Mouse (Mus musculus): Measurements from ENCODE around the gene Gm21994.
"Not testable (repeated sequence)": the region's sequence is repeated elsewhere in the genome, so short reads cannot be mapped to it uniquely, and the experiment has no call there.

The Gm21994 gene

DNA sequence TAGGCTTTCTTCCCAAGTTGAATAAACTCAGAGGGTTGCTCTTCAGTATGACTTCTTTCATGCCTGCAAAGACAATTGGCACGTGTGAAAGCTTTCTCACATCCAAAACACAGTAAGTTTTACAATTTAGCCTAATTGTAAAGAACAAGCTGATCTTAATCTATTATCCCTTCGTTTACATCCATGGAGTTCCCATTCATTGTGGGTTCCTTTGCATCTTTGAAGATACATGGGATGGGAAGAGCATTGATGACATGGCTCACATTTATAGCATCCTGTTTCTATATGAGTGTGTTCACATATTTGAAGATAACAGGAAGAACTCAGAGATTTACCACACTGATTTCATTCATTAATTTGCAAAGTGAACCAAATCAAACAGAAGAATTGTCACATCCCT is at the start of gene Gm21994:
Gene Gm21994 (minus strand): TSS at position 101 of the 400 bp plus-strand sequence.
- not testable (repeated sequence) for DNase-seq

DNA sequence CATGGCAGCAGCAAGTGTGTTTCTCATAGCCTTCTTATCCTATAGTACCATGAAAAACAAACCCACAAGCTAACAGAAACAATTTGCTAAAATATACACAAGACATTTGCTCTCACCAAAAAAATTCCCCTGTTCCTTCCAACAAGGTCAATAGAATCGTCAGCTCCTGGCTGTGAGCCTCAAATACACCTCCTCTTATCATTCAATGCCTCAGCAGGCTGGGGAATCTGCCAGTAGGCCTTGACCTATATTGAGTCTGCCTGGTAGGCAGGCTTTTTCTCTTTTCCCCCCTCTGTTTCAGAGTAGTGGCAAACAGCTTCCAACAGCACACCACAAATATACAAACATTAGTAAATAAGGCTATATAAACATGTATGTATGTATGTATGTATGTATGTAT is 43.7 kb upstream of the Gm21994 start:
- DNase-seq: no peak

DNA sequence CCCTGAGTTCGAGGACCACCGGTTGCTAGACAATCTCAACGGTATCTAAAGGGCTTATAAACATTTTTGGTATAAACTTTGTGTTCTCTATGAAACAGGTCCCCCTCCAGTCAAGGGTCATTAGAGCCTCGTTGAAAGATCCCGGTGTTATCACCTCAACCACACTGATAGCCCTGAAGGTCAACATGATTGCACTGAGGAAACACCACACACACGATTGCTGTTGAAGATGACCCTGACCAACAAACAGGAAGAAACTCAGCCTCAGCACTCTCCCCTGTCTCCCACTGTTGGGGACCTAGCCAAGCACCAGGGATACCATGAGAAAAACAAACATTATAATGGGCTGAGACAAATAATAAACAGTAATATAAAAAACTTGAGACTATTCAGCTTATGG is 38.3 kb upstream of the Gm21994 start:
- DNase-seq: no peak

DNA sequence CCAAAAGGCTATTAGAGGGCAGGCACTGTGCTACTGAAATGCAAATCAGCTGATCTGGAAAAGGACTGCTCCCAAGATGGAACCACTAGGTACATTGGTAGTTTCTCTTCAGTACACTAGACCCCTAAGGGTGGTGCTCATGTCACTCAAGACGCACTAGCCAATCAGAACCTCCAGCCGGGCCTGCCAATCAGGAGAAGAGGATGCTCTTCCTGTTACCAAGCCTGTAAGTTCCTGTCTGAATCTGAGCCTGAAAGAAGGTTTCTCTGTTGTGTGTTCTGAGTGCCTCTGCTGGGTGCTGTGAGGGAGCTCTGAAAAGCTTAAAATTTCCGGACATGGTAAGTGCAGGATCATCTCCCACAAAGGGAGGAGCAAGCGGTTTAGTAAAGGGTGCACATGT is 1.9 kb upstream of the Gm21994 start, which contains the start of gene Gm14124:
Gene Gm14124 (plus strand): TSS at position 227 of the 400 bp plus-strand sequence.
- DNase-seq: not testable (repeated sequence)

DNA sequence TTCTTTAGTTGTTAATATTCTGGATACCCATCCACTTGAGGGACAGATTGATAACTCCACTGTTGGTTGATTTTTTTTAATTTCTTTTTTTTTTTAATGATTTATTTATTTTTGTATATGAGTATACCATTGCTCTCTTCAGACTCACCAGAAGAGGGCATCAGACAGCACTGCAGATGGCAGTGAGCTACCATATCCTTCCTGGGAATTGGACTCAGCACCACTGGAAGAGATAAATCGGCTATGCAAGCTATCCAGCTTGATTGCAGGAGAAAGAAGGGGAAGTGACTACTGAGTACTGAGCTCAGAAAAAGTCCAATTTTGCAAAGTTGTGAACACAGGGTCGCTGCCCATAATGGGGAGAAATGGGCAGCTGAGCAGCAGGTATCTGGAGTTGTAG is 1.5 kb upstream of the Gm21994 start:
- DNase-seq: not testable (repeated sequence)

DNA sequence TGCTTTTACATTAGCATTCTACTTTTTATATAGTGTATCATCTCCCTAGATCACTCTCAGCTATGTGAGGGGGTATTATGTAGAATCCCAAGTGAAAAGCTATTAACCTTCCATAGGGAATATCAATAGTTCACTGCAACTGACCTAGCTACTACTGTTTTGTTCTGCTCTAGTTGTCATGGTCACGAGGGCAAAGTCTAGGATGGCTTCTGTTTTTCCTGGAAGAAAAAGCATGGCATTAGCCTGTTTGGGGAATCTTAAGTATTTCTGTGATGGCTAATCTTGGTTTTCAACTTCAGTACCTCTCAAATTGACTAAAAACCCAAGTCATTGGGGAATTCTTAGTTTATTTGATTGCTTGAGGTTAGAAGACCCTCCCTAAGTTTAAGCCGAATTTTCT is 12.2 kb downstream of the Gm21994 start:
- no peak for DNase-seq

DNA sequence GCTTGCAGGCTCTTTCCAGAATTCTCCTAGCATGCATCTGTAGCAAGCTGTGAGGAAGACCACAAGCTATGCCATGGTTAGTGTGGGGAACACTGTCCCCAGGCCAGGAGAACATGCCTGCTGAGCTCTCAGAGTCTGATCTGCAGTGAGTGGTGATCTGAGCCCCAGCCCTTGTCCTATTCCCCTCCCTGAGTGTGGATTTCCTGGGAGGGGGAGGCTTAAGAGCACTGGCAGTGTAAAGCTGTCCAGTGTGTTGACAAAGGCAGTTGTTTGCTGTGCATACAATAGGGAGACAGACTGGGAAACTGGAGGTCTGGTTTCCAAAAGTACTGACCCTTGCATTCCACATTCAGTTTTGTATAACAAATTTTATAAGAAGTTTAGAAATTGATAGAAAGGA is 32.1 kb downstream of the Gm21994 start:
- not testable (repeated sequence) for DNase-seq

DNA sequence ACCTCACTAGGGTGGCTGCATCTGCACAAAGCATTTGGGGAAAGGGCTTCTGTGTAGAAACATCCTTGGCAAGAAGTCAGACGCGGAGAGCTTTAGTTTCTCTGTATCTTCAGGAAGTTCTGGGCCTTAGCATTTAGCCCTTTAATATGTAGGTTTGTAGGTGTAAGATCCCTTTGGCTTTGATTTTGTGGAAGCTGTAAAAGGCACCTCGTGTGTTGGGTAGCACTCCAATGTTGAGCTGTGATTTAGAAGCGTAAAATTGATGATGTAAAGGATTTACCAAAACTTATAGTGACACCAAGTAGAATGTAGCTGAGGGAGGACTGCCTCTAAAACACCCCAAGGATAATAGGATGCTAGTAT is 37.0 kb downstream of the Gm21994 start:
- DNase-seq: not testable (repeated sequence)

DNA sequence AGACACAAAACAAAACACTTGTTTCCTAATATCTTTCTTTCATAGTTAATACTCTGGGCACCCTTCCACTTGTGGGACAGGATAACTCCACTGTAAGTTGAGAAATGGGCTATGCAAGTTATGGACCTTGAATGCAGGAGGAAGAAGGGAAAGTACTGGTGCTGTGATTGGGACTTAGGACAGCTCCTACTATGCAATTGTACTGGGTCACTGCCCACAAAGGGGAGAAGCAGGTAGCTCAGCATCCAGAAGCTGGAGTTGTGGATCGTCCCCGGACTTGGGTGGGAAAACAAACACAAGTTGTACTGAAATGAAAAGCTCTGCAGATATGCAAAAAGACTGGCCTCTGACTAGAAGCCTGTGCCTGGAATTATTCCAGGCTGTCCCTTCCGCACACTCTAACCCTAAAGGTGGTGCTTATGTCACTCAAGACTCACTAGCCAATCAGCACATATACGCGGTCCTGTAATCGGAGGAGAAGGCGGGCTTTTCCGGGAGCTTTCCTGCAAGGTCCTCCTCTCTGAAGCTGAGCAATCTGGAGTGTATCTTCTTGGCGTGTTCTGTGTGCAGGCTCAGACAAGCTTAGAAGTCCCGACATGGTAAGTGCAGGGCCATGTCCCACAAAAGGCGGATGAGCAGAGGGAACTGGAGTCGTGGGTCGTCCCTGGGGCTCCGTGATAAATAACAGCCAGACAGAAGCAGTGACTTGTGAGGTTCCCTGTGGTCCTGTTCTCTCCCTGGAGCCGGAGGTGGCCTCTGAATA is 37.6 kb downstream of the Gm21994 start, which contains the start of gene Zfp937:
Gene Zfp937 (plus strand): TSS at position 474 of the 763 bp plus-strand sequence.
- peak; percentile 82 to 89 for DNase-seq
